Mouse (Mus musculus) heart, postnatal 4 days (tissue): Measurements from ENCODE around the gene Acot7. TPM values are rescaled to one million over a fixed set of nuclear protein-coding genes. Genes with fewer than 3 reads are reported as not detected.

Source experiments
- DNase-seq: peaks from one replicate; pipeline ENCODE4 v3.0.0; 2021
- total RNA-seq, 2 experiments: library from RNA; stranded (reverse); gene quantifications; 2 replicates each; pipeline ENCODE4 v1.2.3; 2021

Gene Acot7
- total RNA-seq, 2 experiments from 2014 or later = 54.3 to 58.4 TPM

DNA sequence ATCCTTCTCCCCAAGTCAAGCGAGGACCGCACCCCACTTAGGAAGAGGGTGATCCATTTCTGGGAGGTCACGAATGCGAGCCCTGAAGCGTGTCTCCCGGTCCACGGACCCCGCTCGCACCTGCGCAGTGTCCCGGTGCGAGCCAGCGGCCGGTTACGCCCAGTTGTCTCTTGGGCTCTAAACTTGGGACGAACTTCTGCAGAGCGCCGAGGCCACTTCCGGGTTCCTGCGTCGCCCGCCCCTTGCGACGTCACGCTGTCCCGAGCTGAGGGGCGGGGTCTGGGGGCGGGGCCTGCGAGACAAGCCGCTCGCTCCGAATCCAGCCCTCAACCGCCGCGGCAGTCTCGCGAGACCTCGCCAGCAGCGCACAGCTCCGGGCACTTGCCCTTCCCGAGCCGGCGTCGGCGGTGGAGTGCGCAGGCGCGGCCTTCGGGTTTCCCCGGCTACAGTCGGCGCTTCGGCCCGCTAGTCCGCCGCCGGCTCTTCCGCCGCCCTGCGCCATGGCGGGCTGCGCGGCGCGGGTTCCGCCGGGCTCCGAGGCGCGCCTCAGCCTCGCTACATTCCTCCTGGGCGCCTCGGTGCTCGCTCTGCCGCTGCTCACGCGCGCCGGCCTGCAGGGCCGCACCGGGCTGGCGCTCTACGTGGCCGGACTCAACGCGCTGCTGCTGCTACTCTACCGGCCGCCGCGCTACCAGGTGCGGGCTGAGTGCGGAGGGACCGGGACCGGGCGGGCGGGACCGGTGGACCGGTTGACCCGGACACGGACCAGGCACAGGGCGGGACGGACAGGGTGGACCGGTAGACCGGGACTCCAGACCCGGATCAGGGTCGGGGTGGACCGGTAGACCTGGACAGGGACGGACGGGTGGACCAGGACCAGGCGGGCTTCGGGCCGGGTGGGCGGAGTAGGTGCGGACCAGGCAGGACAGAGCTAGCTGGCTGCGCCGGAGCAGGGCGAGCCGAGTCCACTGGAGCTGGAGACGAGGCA is 119.2 kb downstream of the Acot7 start, which contains the start of gene Icmt:
Icmt (plus strand) TSS at position 354 of the 988 bp plus-strand sequence.
- DNase-seq = peak; percentile 100

DNA sequence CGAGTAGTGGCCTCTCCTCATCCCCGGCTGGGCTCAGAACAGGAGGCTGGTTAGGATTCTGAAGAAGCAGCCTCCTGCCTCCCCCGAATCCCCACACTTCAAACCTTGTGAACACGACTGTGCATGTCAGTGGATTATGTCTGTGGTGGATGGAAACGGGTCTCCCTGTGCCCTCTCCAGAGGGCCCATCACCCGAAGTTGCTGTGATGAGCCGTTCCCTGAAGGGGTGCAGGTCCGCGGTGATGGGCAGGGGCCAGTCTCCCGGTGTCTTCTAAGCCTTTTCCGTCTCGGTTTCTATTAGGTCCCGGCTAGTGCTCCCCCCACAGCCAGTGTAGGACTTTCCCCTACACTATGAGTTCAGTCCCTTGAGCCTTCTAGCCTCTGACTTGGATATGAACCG is 120.9 kb downstream of the Acot7 start:
- DNase-seq = no peak

DNA sequence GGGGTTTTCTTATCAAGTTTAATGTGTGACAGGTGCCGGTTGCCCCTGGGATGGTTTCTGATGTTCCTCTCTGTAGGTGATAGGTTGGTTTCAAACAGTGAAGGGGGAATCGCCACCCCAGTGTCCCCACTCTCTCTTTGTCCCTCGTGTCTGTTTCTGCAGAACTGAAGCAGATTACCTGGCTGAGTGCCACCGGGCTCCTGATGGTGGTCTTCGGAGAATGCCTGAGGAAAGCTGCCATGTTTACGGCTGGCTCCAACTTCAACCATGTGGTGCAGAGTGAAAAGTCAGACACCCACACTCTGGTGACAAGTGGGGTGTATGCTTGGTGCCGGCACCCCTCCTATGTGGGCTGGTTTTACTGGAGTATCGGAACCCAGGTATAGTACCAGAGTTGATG is 122.4 kb downstream of the Acot7 start:
- no peak for DNase-seq

DNA sequence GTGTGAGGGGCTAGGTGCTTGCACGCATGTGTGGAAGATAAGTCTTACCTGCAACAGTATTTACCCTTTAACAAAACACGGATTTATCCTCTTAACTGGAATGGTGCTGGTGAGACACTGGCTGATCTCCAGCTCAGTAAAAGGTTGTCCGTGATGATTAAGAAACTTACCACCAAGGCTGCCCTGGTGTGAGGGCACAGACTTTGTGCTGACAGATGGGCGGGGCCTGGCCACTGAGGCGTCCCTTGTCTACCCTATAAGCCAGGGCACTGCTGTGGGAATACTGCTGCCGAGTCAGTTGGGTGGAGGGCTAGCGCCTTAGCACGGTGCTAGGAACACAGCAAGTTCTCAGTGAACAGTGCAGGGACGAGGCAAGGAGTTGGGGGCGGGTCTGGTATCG is 124.1 kb downstream of the Acot7 start:
- no peak for DNase-seq

DNA sequence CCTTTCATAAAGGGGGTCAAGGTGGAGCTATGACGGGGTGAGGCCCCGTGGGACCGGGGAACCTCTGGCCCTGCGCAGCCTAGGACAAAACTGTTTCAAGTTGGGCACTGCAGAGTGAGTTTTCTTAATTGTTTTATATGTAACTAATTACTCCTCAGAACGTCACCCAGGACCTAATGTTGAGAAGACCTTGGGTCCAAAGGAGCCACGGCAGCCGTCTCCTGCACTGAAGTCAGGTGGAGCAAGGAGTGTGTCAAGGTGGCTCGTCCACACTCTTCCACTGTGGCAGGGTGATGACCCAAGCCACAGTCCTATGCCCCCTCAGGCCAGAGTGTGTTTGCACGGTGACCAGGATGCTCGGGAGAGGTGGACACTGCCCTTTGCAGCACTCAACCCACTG is 125.2 kb downstream of the Acot7 start:
- DNase-seq = no peak

DNA sequence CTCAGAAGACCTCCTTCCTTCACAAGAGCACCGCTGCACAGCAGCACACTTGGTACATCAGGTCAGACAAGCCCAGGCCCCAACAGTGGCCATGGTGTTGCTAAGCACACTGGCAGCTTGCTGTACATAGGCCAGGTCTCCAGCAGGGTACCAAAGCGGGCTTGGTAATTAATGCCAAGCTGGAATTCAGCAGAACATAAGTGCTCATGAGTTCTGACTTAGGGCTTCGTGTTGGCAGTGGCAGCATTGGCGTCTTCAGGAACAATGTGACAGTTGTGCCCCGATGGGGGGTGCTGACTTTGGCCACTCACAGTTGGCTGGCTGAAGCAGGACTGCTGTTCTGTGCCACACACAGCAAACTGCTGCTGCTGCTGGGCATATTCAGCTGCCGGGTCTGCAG is 126.8 kb downstream of the Acot7 start:
- no peak for DNase-seq

DNA sequence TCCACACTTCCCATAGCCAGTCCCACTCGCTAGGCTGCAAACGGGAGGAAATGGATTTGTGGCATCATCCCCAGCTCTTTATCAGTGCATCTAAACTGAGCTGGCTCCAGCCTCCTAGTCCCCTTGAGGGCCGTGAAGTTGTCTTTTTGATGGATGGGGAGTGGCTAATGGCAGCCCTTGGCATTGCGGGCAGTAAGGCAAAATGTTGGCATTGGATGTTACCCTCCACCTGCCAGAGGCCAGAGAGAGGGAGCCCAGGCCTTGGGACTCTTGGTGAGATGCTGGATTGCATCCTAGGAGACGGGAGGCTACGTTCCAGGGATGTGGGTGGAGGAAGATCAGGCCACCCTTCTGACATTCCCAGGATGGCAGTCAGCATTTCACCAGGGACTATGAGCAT is 128.1 kb downstream of the Acot7 start:
- no peak for DNase-seq

DNA sequence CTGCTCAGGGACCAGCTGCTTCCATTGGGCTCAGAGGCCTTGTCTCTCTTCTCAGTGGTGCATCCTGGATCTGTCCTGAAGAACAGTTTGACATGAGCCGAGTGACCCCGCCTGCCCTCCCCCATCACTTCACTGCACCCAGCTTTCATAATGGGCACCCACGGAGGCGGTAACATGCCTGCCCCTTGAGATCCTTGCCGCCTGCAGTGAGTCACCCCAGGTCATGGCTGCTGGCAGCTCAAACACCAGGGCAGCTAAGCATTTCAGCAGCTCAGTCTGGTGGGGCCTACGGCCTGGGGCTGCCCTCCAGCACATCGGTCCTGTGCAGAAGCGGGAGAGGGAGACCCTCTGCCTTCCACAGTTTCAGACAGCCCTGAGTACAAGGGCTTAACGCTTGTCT is 129.6 kb downstream of the Acot7 start:
- DNase-seq = no peak

DNA sequence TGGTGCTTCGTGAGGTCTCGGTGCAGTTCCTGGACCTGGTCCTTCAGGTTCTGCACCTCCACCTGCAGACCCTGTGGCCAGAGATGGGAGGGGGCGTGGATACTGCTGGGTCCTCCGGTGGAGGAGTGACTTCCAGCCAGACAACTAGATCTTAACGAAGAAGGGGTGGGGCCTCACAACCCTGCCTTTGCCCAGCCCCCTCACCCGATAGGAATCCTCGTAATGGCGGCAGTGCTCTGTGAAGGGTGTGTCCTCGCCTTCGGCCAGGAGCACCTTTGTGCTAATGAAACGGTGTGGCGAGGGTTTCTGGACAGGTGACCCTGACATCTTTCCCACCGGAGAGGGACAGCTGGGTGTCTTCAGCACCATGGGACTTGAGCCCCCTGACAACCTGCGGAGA is 134.3 kb downstream of the Acot7 start:
- DNase-seq = no peak

DNA sequence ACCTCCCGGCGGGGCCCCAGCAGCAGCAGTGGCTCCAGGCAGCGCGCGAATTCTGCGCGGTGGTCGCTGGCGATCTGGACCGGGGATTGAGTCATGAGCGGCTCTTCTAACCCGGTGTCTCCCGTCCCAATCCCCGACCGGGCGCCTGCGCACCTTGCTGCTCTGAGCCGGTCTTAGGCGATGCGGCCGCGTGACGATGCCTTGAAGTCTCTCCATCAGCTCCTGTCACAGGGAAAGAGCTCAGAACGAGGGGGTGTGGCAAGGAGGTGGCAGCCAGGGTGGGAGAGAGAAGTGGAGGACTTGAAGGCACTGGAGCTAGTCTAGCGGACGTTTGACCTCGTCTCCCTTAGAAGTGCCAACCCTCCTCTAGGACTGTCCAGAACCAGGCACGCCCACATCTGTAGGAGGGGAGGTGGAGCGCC is 135.3 kb downstream of the Acot7 start:
- DNase-seq = no peak

DNA sequence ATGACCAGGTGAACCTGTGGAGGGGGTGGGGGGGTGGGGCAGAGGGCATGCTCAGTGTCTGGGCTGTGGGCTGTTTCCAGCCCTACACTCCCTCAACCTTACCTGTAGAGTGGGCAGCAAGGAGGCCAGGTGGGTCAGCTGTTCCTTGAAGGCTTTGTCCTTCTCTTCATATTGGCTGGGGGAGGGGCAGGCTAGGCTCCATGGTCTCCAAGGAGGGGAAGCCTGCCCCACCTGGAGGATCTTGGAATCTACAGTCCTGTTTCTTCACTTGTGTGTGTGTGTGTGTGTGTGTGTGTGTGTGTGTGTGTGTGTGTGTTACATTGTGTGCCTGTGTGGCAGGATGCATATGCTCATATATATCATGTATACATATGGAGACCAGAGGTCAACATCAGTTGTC is 136.0 kb downstream of the Acot7 start:
- no peak for DNase-seq

DNA sequence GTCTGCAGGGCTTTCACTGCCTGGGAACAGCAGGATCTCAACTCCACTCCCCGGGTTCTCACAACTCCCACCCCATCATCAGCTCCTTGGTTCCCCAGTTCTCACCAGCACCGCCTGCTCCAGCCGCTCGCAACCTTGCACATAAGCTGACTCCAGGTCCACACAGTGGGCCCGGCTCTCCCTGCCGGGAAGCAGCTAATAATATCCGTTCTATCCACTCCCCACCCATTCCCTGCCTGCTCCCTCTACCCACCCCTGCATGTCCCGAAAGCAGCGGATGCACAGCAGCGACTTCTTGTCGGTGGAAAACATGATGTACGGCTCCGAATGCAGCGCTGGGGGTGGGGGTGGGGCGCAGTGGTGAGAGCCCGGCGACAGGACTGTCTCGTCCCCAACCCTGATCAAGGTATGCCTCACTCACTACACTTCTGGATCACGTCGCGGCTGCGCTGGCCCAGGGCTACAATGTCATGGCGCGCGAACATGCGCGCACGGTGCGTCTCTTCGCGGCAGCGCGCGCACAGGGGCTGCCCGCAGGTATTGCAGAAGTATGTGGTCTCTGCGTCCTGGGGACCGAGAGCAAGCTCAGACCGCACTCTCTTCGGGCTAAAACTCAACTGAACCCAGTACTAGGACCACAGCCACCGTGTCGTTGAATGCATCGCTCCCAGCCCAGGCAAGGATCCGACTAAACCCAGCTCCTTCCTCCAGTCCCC is 137.7 kb downstream of the Acot7 start:
- no peak for DNase-seq

DNA sequence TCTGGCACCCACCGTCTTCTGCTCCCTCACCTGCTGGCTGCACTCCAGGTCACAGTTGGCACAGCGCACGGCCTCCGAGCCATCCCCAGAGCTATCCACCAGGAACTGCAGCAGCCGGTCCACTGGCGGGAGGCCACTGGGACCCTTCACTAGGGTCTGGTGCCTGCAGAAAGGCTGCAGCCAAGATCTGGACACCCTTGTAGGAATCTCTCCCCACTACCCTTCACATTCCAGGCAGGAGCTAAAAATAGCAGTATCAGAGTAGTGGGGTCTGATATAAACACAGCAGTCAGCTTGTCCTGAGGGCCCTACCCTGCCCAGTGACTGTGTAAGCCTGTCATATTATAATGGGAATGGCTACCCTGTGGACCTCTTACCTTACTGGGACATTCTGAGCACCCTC is 139.7 kb downstream of the Acot7 start:
- peak; percentile 78 for DNase-seq

DNA sequence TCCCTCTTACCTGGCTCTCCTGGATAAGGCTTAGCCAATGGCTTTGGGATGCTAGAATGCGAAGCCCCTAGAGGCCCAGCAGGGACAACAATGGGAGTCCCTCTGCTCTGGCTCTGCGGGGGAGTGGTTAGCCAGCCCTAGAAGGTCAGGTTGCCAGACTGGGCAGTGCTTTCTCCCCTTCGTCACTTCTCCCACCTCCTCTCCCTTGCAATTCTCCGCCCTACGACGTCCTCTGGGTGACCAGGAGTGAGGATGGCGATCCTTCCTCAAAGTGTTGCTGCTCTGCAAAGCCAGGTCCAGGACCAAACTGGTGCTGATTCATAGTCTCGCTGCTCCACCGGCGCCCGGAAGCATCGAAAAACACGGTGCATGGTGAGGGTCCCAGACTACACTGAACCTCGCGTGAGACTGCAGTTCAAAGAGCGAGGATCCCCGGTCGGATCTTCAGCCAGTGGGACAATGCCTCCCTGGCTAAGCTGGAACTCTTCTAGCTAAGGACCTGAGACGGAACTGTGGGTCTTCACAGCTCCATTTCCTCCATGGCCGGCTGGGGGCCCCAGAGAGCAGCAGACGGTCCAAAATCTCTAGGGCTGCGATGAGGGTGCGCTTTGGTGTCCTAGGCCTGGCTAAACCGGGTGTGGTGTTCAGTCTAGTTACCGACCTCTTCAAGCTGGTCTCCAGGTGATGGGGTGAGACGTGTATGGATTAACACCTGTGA is 140.7 kb downstream of the Acot7 start, which contains the start of gene Rnf207:
Rnf207 (minus strand) TSS at position 477 of the 718 bp plus-strand sequence.
- peak; percentile 78 for DNase-seq

Other genes with a start within 250 kb of the Acot7 start
- gene Dnajc11, start 244.4 kb upstream of the Acot7 start, total RNA-seq = 10 to 100 TPM; 96.2 to 99.0 TPM
- gene Thap3, start 189.1 kb upstream of the Acot7 start, total RNA-seq = 10 to 100 TPM; 11.7 to 13.4 TPM
- 10 to 100 TPM; 14.8 to 15.3 TPM for gene Phf13, start 181.9 kb upstream of the Acot7 start, total RNA-seq
- gene Klhl21, start 169.3 kb upstream of the Acot7 start, total RNA-seq = 10 to 100 TPM; 42.3 to 49.2 TPM
- 10 to 100 TPM; 10.5 to 11.1 TPM for gene Zbtb48, start 150.5 kb upstream of the Acot7 start, total RNA-seq
- under 1 TPM; 0.10 to 0.11 TPM for gene Tas1r1, start 139.6 kb upstream of the Acot7 start, total RNA-seq
- 10 to 100 TPM; 11.1 to 13.2 TPM for gene Nol9, start 138.8 kb upstream of the Acot7 start, total RNA-seq
- gene Plekhg5, start 105.6 kb upstream of the Acot7 start, total RNA-seq = 10 to 100 TPM; 35.0 to 35.3 TPM
- 1 to 10 TPM in 1 of 2 experiments, under 1 TPM in 1; 0.88 to 2.2 TPM for gene Tnfrsf25, start 62.2 kb upstream of the Acot7 start, total RNA-seq
- 1 to 10 TPM; 1.5 to 1.8 TPM for gene Espn, start 25.8 kb upstream of the Acot7 start, total RNA-seq
- gene Hes2, start 19.3 kb upstream of the Acot7 start, total RNA-seq = not detected
- 10 to 100 TPM; 30.1 to 30.6 TPM for gene Gpr153, start 96.1 kb downstream of the Acot7 start, total RNA-seq
- not detected for gene Hes3, start 113.5 kb downstream of the Acot7 start, total RNA-seq
- gene Icmt, start 119.1 kb downstream of the Acot7 start, total RNA-seq = 10 to 100 TPM; 32.1 to 33.3 TPM
- 100 to 1,000 TPM; 105 to 116 TPM for gene Rnf207, start 140.9 kb downstream of the Acot7 start, total RNA-seq
- 100 to 1,000 TPM; 312 to 319 TPM for gene Rpl22, start 147.6 kb downstream of the Acot7 start, total RNA-seq
- gene Chd5, start 160.5 kb downstream of the Acot7 start, total RNA-seq = under 1 TPM; 0.17 to 0.18 TPM